Comparison of ENCODE assay signal across 9 mouse cellular contexts in the genomic region with DNA sequence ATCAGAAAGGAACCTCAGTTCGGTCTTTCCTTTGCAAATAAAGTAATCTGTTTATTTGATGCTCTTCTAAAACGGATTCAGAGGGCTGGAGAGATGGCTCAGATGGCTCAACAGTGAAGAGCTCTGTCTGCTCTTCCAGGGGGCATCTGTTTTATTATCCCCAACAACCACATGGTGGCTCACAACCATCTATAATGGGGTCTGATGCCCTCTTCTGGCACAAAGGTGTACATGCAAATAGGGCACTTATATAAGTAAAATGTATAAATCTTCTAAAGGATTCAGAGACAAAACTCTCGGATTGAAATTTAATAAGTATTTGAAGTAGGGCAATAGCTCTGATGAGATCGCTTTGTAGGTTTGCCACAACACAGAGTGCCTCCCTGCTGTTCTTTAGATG. TPM values are rescaled to one million over a fixed set of nuclear protein-coding genes. Genes with fewer than 3 reads are reported as not detected.
DNase-seq lines count a peak whose midpoint lies in the region; ATAC-seq and TF ChIP-seq lines count a peak whose summit lies in the region.
"Had no signal": no experiment of that assay in that cellular context is flagged by ENCODE, and none has a peak within 500 bp of the region (broad histone marks: within the 10 kb centered on the region; RNA-seq: fewer than 3 reads in every experiment).

No protein-coding gene starts in this region.

- H3K4me2 ChIP-seq in embryonic facial prominence, embryonic 11.5 days (ENCODE audit: low read depth, low read length), result no peak overlapping the region
- no peak overlapping the region for H3K4me2 ChIP-seq in liver, postnatal 0 days (ENCODE audit: low read depth, low read length)
- H3K4me2 ChIP-seq: liver, embryonic 15.5 days had no signal

- DNase-seq in embryonic facial prominence, embryonic 11.5 days (ENCODE audit: low spot score), result peak; percentile 65
- DNase-seq in embryonic facial prominence, embryonic 10.5 days (ENCODE audit: low spot score), result no peak
- DNase-seq in liver, postnatal 0 days, result no peak
- no peak for DNase-seq in liver
- peak; percentile 81 for DNase-seq in brain, adult 2 months (ENCODE audit: low read depth, low spot score)
- peak; percentile 64 for DNase-seq in retina, embryonic 14.5 days (ENCODE audit: low spot score)
- DNase-seq in urinary bladder, adult 18-20 months (ENCODE audit: low spot score in 2 of 2), result no peak
- no peak for DNase-seq in gastrocnemius, postnatal 25 days

- no peaks in the 10 kb centered on the region for H3K27me3 ChIP-seq in embryonic facial prominence, embryonic 11.5 days (ENCODE audit: control insufficient read depth, insufficient read depth, low read length)
- H3K27me3 ChIP-seq in embryonic facial prominence, embryonic 10.5 days (replicated peaks; ENCODE audit: low read depth, poor library complexity, severe bottlenecking), result no peaks in the 10 kb centered on the region
- no peaks in the 10 kb centered on the region for H3K27me3 ChIP-seq in liver, postnatal 0 days (ENCODE audit: insufficient read depth, low read length)
- H3K27me3 ChIP-seq: liver, embryonic 15.5 days had no signal

- no peak overlapping the region for H3K9ac ChIP-seq in embryonic facial prominence, embryonic 11.5 days (replicated peaks; ENCODE audit: low read length)
- H3K9ac ChIP-seq in liver, postnatal 0 days (replicated peaks), result no peak overlapping the region
- H3K9ac ChIP-seq: liver, embryonic 15.5 days had no signal

- H3K4me3 ChIP-seq in embryonic facial prominence, embryonic 11.5 days (ENCODE audit: low read depth, low read length), result no peak overlapping the region
- H3K4me3 ChIP-seq in embryonic facial prominence, embryonic 10.5 days, result no peak overlapping the region
- H3K4me3 ChIP-seq in liver, postnatal 0 days (ENCODE audit: low read depth, low read length), result no peak overlapping the region
- H3K4me3 ChIP-seq: liver, embryonic 15.5 days had no signal

- no peak for TF ChIP-seq EP300 in liver, postnatal 0 days (IDR thresholded peaks at IDR 0.05; ENCODE audit: low read depth)

- TF ChIP-seq CTCF in liver, postnatal 0 days (IDR thresholded peaks at IDR 0.05; ENCODE audit: low read depth), result peak; percentile 85

- H3K9me3 ChIP-seq in embryonic facial prominence, embryonic 11.5 days (replicated peaks; ENCODE audit: control insufficient read depth, low read length), result 0 out of 2 replicates have a peak, but pooled peaks cover 2% of the 10 kb centered on the region
- peaks cover 7% of the 10 kb centered on the region; the same call in 1 of the 2 replicates for H3K9me3 ChIP-seq in embryonic facial prominence, embryonic 10.5 days
- H3K9me3 ChIP-seq in liver, postnatal 0 days (ENCODE audit: low read length), result no peaks in the 10 kb centered on the region
- H3K9me3 ChIP-seq: liver, embryonic 15.5 days had no signal

- no peaks in the 10 kb centered on the region; the same call in 1 of the 2 replicates for H3K36me3 ChIP-seq in embryonic facial prominence, embryonic 11.5 days (replicated peaks; ENCODE audit: control insufficient read depth, insufficient read depth, low read depth, low read length)
- peaks cover 37% of the 10 kb centered on the region for H3K36me3 ChIP-seq in embryonic facial prominence, embryonic 10.5 days (replicated peaks)
- H3K36me3 ChIP-seq in liver, postnatal 0 days (replicated peaks; ENCODE audit: insufficient read depth, low read length), result peaks cover 22% of the 10 kb centered on the region

- 77% methylated on average over 4 of the region's 4 CpGs for WGBS in embryonic facial prominence, embryonic 11.5 days
- 79% methylated on average over 4 of the region's 4 CpGs for WGBS in embryonic facial prominence, embryonic 10.5 days
- 66% methylated on average over 4 of the region's 4 CpGs for WGBS in liver, postnatal 0 days (ENCODE audit: insufficient replicate concordance)

- H3K27ac ChIP-seq in embryonic facial prominence, embryonic 11.5 days (replicated peaks; ENCODE audit: low read depth, low read length), result no peak overlapping the region
- H3K27ac ChIP-seq in embryonic facial prominence, embryonic 10.5 days (replicated peaks), result no peak overlapping the region
- H3K27ac ChIP-seq in liver, postnatal 0 days (ENCODE audit: low read depth), result no peak overlapping the region

- no peaks in the 10 kb centered on the region; the same call in 1 of the 2 replicates for H3K4me1 ChIP-seq in embryonic facial prominence, embryonic 11.5 days (ENCODE audit: control insufficient read depth, insufficient read depth, low read length)
- H3K4me1 ChIP-seq in embryonic facial prominence, embryonic 10.5 days, result peaks cover 16% of the 10 kb centered on the region
- H3K4me1 ChIP-seq in liver, postnatal 0 days (ENCODE audit: insufficient read depth), result peaks cover 5% of the 10 kb centered on the region; the same call in 1 of the 2 replicates

- no peak for ATAC-seq in embryonic facial prominence, embryonic 11.5 days (replicated peaks; ENCODE audit: insufficient number of reproducible peaks, low FRiP score, low TSS enrichment, low read depth)
- no peak for ATAC-seq in liver, postnatal 0 days

RNA-seq across cellular contexts. Expression of gene Klhdc9, which starts 2.2 kb away (rescaled TPM):
- 1.2 and 1.4 TPM in 2 replicates for polyA plus RNA-seq in embryonic facial prominence, embryonic 11.5 days (2014; fragmentation: Nextera tagmentation; extraction: Ambion mirVana)
- 1.2 and 1.6 TPM in 2 replicates for polyA plus RNA-seq in embryonic facial prominence, embryonic 10.5 days (2016; fragmentation: Nextera tagmentation; extraction: Ambion mirVana)
- polyA plus RNA-seq in liver, postnatal 0 days (2015; fragmentation: Nextera tagmentation; extraction: Ambion mirVana), result 0.59 and 0.60 TPM in 2 replicates
- not detected for total RNA-seq in gastrocnemius, postnatal 25 days (2021)

RNA-seq across cellular contexts. Expression of gene Nectin4, which starts 11.5 kb away (rescaled TPM):
- 2.4 and 2.5 TPM in 2 replicates for polyA plus RNA-seq in embryonic facial prominence, embryonic 11.5 days (2014; fragmentation: Nextera tagmentation; extraction: Ambion mirVana)
- 2.6 and 4.6 TPM in 2 replicates for polyA plus RNA-seq in embryonic facial prominence, embryonic 10.5 days (2016; fragmentation: Nextera tagmentation; extraction: Ambion mirVana)
- 0.15 and 0.22 TPM in 2 replicates for polyA plus RNA-seq in liver, postnatal 0 days (2015; fragmentation: Nextera tagmentation; extraction: Ambion mirVana)
- not detected for total RNA-seq in gastrocnemius, postnatal 25 days (2021)

RNA-seq across cellular contexts. Expression of gene Pfdn2, which starts 13.0 kb away (rescaled TPM):
- 60.7 and 70.1 TPM in 2 replicates for polyA plus RNA-seq in embryonic facial prominence, embryonic 11.5 days (2014; fragmentation: Nextera tagmentation; extraction: Ambion mirVana)
- polyA plus RNA-seq in embryonic facial prominence, embryonic 10.5 days (2016; fragmentation: Nextera tagmentation; extraction: Ambion mirVana), result 156 TPM in 2 replicates
- polyA plus RNA-seq in liver, postnatal 0 days (2015; fragmentation: Nextera tagmentation; extraction: Ambion mirVana), result 46.2 and 47.7 TPM in 2 replicates
- 10 to 100 TPM; 85.5 to 89.0 TPM for total RNA-seq in gastrocnemius, postnatal 25 days (2021)

RNA-seq across cellular contexts. Expression of gene Nit1, which starts 13.0 kb away (rescaled TPM):
- 29.8 and 31.5 TPM in 2 replicates for polyA plus RNA-seq in embryonic facial prominence, embryonic 11.5 days (2014; fragmentation: Nextera tagmentation; extraction: Ambion mirVana)
- 33.6 and 36.8 TPM in 2 replicates for polyA plus RNA-seq in embryonic facial prominence, embryonic 10.5 days (2016; fragmentation: Nextera tagmentation; extraction: Ambion mirVana)
- 73.4 and 74.6 TPM in 2 replicates for polyA plus RNA-seq in liver, postnatal 0 days (2015; fragmentation: Nextera tagmentation; extraction: Ambion mirVana)
- total RNA-seq in gastrocnemius, postnatal 25 days (2021), result 10 to 100 TPM; 21.8 to 21.9 TPM

RNA-seq across cellular contexts. Expression of gene Dedd, which starts 29.5 kb away (rescaled TPM):
- polyA plus RNA-seq in embryonic facial prominence, embryonic 11.5 days (2014; fragmentation: Nextera tagmentation; extraction: Ambion mirVana), result 51.7 and 56.7 TPM in 2 replicates
- 50.3 and 50.4 TPM in 2 replicates for polyA plus RNA-seq in embryonic facial prominence, embryonic 10.5 days (2016; fragmentation: Nextera tagmentation; extraction: Ambion mirVana)
- polyA plus RNA-seq in liver, postnatal 0 days (2015; fragmentation: Nextera tagmentation; extraction: Ambion mirVana), result 16.4 and 17.7 TPM in 2 replicates
- 10 to 100 TPM; 26.4 to 29.6 TPM for total RNA-seq in gastrocnemius, postnatal 25 days (2021)

Comparison
In these comparisons a context has a peak if more than half of its experiments do, and no peak if none do; other contexts are left out.
1. DNase-seq: peak in embryonic facial prominence, embryonic 11.5 days (single experiment), brain, adult 2 months (single experiment) and retina, embryonic 14.5 days (single experiment); none in embryonic facial prominence, embryonic 10.5 days (single experiment), liver, postnatal 0 days (single experiment), liver (single experiment), urinary bladder, adult 18-20 months (0 of 2) and gastrocnemius, postnatal 25 days (single experiment).